Mouse (Mus musculus) MEL (cell line): ENCODE data around the gene Ap2s1. TPM values are rescaled to one million over a fixed set of nuclear protein-coding genes. Genes with fewer than 3 reads are reported as not detected.

Source experiments
- DNase-seq: peaks from one replicate; pipeline ENCODE4 v3.0.0; 2011; ENCODE audit warnings: low read depth, low spot score
- H3K27ac ChIP-seq: 2 replicates; pipeline ENCODE4 v1.5.1; 2012; ENCODE audit warnings: low read depth, mild to moderate bottlenecking, control low read depth, low read length, moderate library complexity; ENCODE audit not compliant: control insufficient read depth
- H3K27me3 ChIP-seq, 2 experiments: fragments of 150-350 bp in 1 of 2; sonication (generic) in 1 of 2; 2 replicates each; pipeline ENCODE4 v1.6.1; 2012; ENCODE audit warnings: low read length in 2 of 2, mild to moderate bottlenecking in 2 of 2, improper control_type of control experiment in 1 of 2, moderate library complexity in 1 of 2; ENCODE audit not compliant: insufficient read depth in 2 of 2, control insufficient read depth in 1 of 2
- H3K36me3 ChIP-seq, 2 experiments: 2 replicates each; pipeline ENCODE4 v1.6.1; 2012 to 2014; ENCODE audit warnings: low read length in 2 of 2, improper control_type of control experiment in 1 of 2, inconsistent platforms in 1 of 2, mild to moderate bottlenecking in 1 of 2; ENCODE audit not compliant: insufficient read depth in 2 of 2, control insufficient read depth in 1 of 2
- H3K4me1 ChIP-seq, 2 experiments: fragments of 150-350 bp in 1 of 2; sonication (generic) in 1 of 2; 2 replicates each; pipeline ENCODE4 v1.6.1; 2012; ENCODE audit warnings: low read length in 2 of 2, improper control_type of control experiment in 1 of 2, mild to moderate bottlenecking in 1 of 2; ENCODE audit not compliant: insufficient read depth in 2 of 2, control insufficient read depth in 1 of 2
- H3K4me3 ChIP-seq, 2 experiments: fragments of 150-350 bp in 1 of 2; sonication (generic) in 1 of 2; 2 replicates each; pipeline ENCODE4 v1.5.1; 2012; ENCODE audit warnings: low read depth in 2 of 2, low read length in 2 of 2, mild to moderate bottlenecking in 2 of 2, moderate library complexity in 2 of 2, control low read depth in 1 of 2, improper control_type of control experiment in 1 of 2; ENCODE audit not compliant: control insufficient read depth in 1 of 2, insufficient read depth in 1 of 2
- H3K79me2 ChIP-seq: 2 replicates; pipeline ENCODE4 v1.6.1; 2012; ENCODE audit warnings: mild to moderate bottlenecking, low read length, moderate library complexity; ENCODE audit not compliant: control insufficient read depth, poor library complexity, insufficient read depth
- H3K9ac ChIP-seq: 2 replicates; pipeline ENCODE4 v1.6.1; 2012; ENCODE audit warnings: low read depth, mild to moderate bottlenecking, control low read depth, low read length, moderate library complexity; ENCODE audit not compliant: control insufficient read depth, poor library complexity, severe bottlenecking
- H3K9me3 ChIP-seq: fragments of 150-350 bp; sonication (generic); replicated peaks from 2 replicates; pipeline ENCODE4 v1.6.1; 2012; ENCODE audit warnings: mild to moderate bottlenecking, low read length, improper control_type of control experiment, moderate library complexity; ENCODE audit not compliant: insufficient read depth
- CHD1 ChIP-seq: IDR thresholded peaks from 2 replicates; pipeline ENCODE4 v1.6.1; 2012; ENCODE audit warnings: low read depth, mild to moderate bottlenecking, inconsistent platforms, low read length, improper control_type of control experiment
- CTCF ChIP-seq, 3 experiments: IDR thresholded peaks in 2 of 3; conservative IDR thresholded peaks in 1 of 3; 2 replicates each; pipeline ENCODE4 v1.5.1; 2011 to 2012; ENCODE audit warnings: low read length in 3 of 3, low read depth in 2 of 3, mild to moderate bottlenecking in 2 of 3, improper control_type of control experiment in 1 of 3, inconsistent platforms in 1 of 3, mixed read lengths in 1 of 3, moderate library complexity in 1 of 3; ENCODE audit not compliant: control insufficient read depth in 1 of 3, insufficient read depth in 1 of 3, poor library complexity in 1 of 3, severe bottlenecking in 1 of 3
- EP300 ChIP-seq, 2 experiments: IDR thresholded peaks; 2 replicates each; pipeline ENCODE4 v1.6.1; 2011; ENCODE audit warnings: improper control_type of control experiment in 2 of 2, low read length in 2 of 2, low read depth in 1 of 2, mild to moderate bottlenecking in 1 of 2
- ETS1 ChIP-seq: IDR thresholded peaks from 2 replicates; pipeline ENCODE4 v1.6.1; 2012; ENCODE audit warnings: low read depth, mild to moderate bottlenecking, inconsistent platforms, low read length, improper control_type of control experiment, moderate library complexity
- GABPA ChIP-seq: IDR thresholded peaks from 2 replicates; pipeline ENCODE4 v1.6.1; 2012; ENCODE audit warnings: low read depth, mild to moderate bottlenecking, inconsistent platforms, low read length, improper control_type of control experiment, moderate library complexity
- GATA1 ChIP-seq: IDR thresholded peaks from 2 replicates; pipeline ENCODE4 v1.6.1; 2011; ENCODE audit warnings: low read depth, low read length, improper control_type of control experiment
- HCFC1 ChIP-seq: IDR thresholded peaks from 2 replicates; pipeline ENCODE4 v1.6.1; 2012; ENCODE audit warnings: low read depth, mild to moderate bottlenecking, inconsistent platforms, low read length, improper control_type of control experiment, moderate library complexity
- KAT2A ChIP-seq: conservative IDR thresholded peaks from 2 replicates; pipeline ENCODE4 v1.6.1; 2012; ENCODE audit warnings: low read depth, low read length, improper control_type of control experiment, inconsistent platforms
- MEF2A ChIP-seq: IDR thresholded peaks from 2 replicates; pipeline ENCODE4 v1.6.1; 2014; ENCODE audit warnings: low read depth, mild to moderate bottlenecking, inconsistent platforms, low read length, improper control_type of control experiment; ENCODE audit not compliant: poor library complexity, insufficient replicate concordance, severe bottlenecking; ENCODE audit errors: extremely low read depth
- MXI1 ChIP-seq: IDR thresholded peaks from 2 replicates; pipeline ENCODE4 v1.6.1; 2011; ENCODE audit warnings: mild to moderate bottlenecking, low read depth, low read length, improper control_type of control experiment
- MYB ChIP-seq: IDR thresholded peaks from 2 replicates; pipeline ENCODE4 v1.6.1; 2011; ENCODE audit warnings: mild to moderate bottlenecking, low read depth, low read length, improper control_type of control experiment
- MYC ChIP-seq: IDR thresholded peaks from 2 replicates; pipeline ENCODE4 v1.6.1; 2011; ENCODE audit warnings: low read depth, mild to moderate bottlenecking, low read length, improper control_type of control experiment, moderate library complexity
- NELFE ChIP-seq: IDR thresholded peaks from 2 replicates; pipeline ENCODE4 v1.6.1; 2011; ENCODE audit warnings: low read depth, low read length, improper control_type of control experiment
- POLR2A ChIP-seq, 2 experiments: IDR thresholded peaks; 2 replicates each; pipeline ENCODE4 v1.6.1; 2011 to 2012; ENCODE audit warnings: low read length in 2 of 2, mild to moderate bottlenecking in 2 of 2, control low read depth in 1 of 2, improper control_type of control experiment in 1 of 2, low read depth in 1 of 2, moderate library complexity in 1 of 2; ENCODE audit not compliant: control insufficient read depth in 1 of 2, insufficient read depth in 1 of 2, poor library complexity in 1 of 2
- POLR2AphosphoS2 ChIP-seq: IDR thresholded peaks from 2 replicates; pipeline ENCODE4 v1.6.1; 2011; ENCODE audit warnings: low read length, improper control_type of control experiment
- POLR2AphosphoS5 ChIP-seq: IDR thresholded peaks from 2 replicates; pipeline ENCODE4 v1.6.1; 2012; ENCODE audit warnings: low read depth, borderline replicate concordance, mild to moderate bottlenecking, inconsistent platforms, low read length, moderate library complexity, mixed read lengths
- RCOR1 ChIP-seq: IDR thresholded peaks from 2 replicates; pipeline ENCODE4 v1.6.1; 2012; ENCODE audit warnings: low read depth, mild to moderate bottlenecking, inconsistent platforms, low read length, improper control_type of control experiment
- TAL1 ChIP-seq: IDR thresholded peaks from 2 replicates; pipeline ENCODE4 v1.6.1; 2012; ENCODE audit warnings: mild to moderate bottlenecking, inconsistent platforms, low read length, moderate library complexity, mixed read lengths
- TBP ChIP-seq: IDR thresholded peaks from 2 replicates; pipeline ENCODE4 v1.8.0; 2011; ENCODE audit warnings: low read depth, low read length, improper control_type of control experiment
- TCF12 ChIP-seq: IDR thresholded peaks from 2 replicates; pipeline ENCODE4 v1.6.1; 2014; ENCODE audit warnings: low read depth, mild to moderate bottlenecking, inconsistent platforms, low read length, improper control_type of control experiment, moderate library complexity
- USF1 ChIP-seq: IDR thresholded peaks from 2 replicates; pipeline ENCODE4 v1.6.1; 2014; ENCODE audit warnings: low read depth, mild to moderate bottlenecking, inconsistent platforms, low read length, improper control_type of control experiment, moderate library complexity
- USF2 ChIP-seq, 2 experiments: IDR thresholded peaks; 2 replicates each; pipeline ENCODE4 v1.6.1; 2011 to 2012; ENCODE audit warnings: improper control_type of control experiment in 2 of 2, low read length in 2 of 2, borderline replicate concordance in 1 of 2, inconsistent platforms in 1 of 2, low read depth in 1 of 2, mild to moderate bottlenecking in 1 of 2; ENCODE audit not compliant: insufficient read depth in 1 of 2
- ZMIZ1 ChIP-seq: IDR thresholded peaks from 2 replicates; pipeline ENCODE4 v1.6.1; 2012; ENCODE audit warnings: low read depth, mild to moderate bottlenecking, inconsistent platforms, low read length, improper control_type of control experiment, moderate library complexity
- ZNF384 ChIP-seq: IDR thresholded peaks from 2 replicates; pipeline ENCODE4 v1.6.1; 2012; ENCODE audit warnings: low read depth, mild to moderate bottlenecking, inconsistent platforms, low read length, improper control_type of control experiment
- polyA plus RNA-seq, 2 experiments: library from polyadenylated mRNA; stranded (reverse) in 1 of 2; unstranded in 1 of 2; fragments of >175 nt in 1 of 2; fragments of >200 nt in 1 of 2; gene quantifications; 2 replicates each; pipeline versions ENCODE4 v1.2.1 to v1.2.4; 2012; ENCODE audit warnings: low replicate concordance in 2 of 2, low read depth in 1 of 2; ENCODE audit not compliant: insufficient read length in 2 of 2, insufficient read depth in 1 of 2, missing spikeins in 1 of 2
- total RNA-seq: library from RNA; depleted of rRNA; stranded (reverse); fragments of 300-350 nt; gene quantifications from 2 replicates; pipeline ENCODE4 v1.2.3, GENCODE M21; 2012

Gene Ap2s1
- total and polyA plus RNA-seq, 3 experiments: 288 to 297 TPM; not detected in 1

DNA sequence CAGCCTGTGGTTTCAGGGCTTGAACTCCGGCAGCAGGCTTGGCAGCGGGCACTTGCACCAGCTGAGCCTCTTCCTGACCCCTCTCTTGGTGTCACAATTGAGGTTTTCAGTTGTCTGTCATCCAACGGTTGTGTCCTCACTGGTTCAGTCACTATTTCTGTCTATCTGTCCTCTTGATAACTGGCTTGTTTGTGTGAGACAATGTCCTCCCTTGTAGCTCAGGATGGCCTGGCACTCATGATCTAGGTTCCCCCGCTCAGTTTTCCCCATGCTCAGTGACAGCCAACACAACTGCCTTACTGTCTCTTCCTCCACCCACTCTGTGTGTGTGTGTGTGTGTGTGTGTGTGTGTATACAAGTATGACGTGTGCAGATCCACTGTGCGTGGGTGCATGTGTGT is 9.4 kb downstream of the Ap2s1 start:
- no peak overlapping the region for H3K27ac ChIP-seq
- DNase-seq: no peak
- no peaks in the 10 kb centered on the region; a peak in 1 of 4 replicates for H3K36me3 ChIP-seq
- no peak for TF ChIP-seq USF2 (IDR thresholded peaks at IDR 0.05; ENCODE audit: borderline replicate concordance in 1 of 2, insufficient read depth in 1 of 2, low read depth in 1 of 2, low read length in 2 of 2)
- no peak overlapping the region for H3K4me3 ChIP-seq
- no peak overlapping the region for H3K9ac ChIP-seq
- no peaks in the 10 kb centered on the region for H3K79me2 ChIP-seq
- H3K4me1 ChIP-seq: no peaks in the 10 kb centered on the region
- H3K27me3 ChIP-seq: no peaks in the 10 kb centered on the region
- no peaks in the 10 kb centered on the region for H3K9me3 ChIP-seq

DNA sequence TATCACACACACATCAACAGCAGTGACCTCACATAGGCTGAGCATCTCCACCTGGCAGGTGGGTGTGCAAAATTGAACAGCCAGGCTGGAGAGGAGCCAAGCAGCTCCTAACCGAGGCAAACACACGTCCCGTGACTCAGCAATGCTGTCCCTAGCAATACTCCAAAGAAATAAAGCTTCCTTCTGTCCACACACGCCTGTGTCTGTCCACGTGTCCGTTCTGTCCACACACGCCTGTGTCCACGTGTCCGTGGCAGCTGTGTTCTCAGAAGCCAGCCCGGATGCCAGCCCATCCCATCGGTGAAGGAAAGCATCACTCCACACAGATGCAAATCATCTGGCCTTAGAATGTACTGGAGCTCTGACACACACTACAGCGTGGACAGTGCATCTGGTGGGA is 13.8 kb downstream of the Ap2s1 start:
- TF ChIP-seq MEF2A: no peak
- TF ChIP-seq POLR2AphosphoS5: no peak
- TF ChIP-seq USF1: no peak
- no peak for TF ChIP-seq NELFE
- Histone ChIP-seq H3K79me2 (no peaks in the 10 kb centered on the region), H3K9ac (no peak overlapping the region)

DNA sequence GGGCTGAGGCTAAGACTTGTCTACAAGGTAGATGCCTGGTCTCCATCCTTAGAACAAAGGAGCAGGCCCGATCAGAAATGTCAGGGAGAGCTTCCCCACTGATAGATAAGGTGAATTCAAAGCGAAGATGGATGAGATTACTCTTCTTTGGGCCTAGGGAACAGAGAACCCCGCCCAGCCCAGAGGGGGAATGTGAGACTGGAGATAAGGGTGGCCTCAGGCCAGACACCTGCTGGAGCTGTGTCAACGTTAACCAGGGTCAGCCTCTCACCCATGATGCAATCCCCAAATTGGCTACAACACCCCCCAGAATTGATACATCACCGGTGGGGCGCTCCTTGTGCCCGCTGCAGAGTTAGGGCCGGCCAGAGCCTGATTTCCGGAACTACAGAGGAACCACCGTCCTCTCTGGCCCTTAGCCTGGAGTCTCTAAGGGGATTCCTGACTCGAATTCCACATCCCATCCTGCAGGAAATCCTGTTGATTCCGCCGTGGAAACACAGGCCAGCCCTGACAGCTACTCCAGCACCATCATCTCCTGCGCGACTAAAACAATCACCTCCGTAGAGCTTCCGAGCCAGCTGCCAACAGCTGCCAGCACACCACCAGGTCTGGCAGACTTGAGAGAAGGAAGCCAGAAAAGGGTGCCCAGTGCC is 17.3 kb downstream of the Ap2s1 start:
- peak; percentile 25 for DNase-seq
- Histone ChIP-seq H3K4me3 (no peak overlapping the region), H3K4me1 (peaks cover 0 to 10% of the 10 kb centered on the region in 2 experiments; a peak in 3 of 4 replicates), H3K9ac (no peak overlapping the region), H3K27ac (no peak overlapping the region), H3K79me2 (no peaks in the 10 kb centered on the region), H3K36me3 (peaks cover 0 to 6% of the 10 kb centered on the region in 2 experiments; a peak in 2 of 4 replicates), H3K27me3 (no peaks in the 10 kb centered on the region), H3K9me3 (no peaks in the 10 kb centered on the region)
- TF ChIP-seq KAT2A (no peak), ETS1 (0 out of 2 replicates have a peak, but pooled peaks have one; percentile 32), POLR2A (IDR thresholded peaks at IDR 0.05; ENCODE audit: control insufficient read depth in 1 of 2, insufficient read depth in 1 of 2, low read depth in 1 of 2, low read length in 2 of 2, poor library complexity in 1 of 2) (no peak), MYB (no peak), RCOR1 (no peak), EP300 (IDR thresholded peaks at IDR 0.05; ENCODE audit: low read depth in 1 of 2, low read length in 2 of 2) (0 out of 4 replicates have a peak, but pooled peaks of 1 of the 2 experiments have one; percentile 41), POLR2AphosphoS2 (no peak), GATA1 (peak; percentile 32), MEF2A (no peak), TBP (no peak), USF2 (IDR thresholded peaks at IDR 0.05; ENCODE audit: borderline replicate concordance in 1 of 2, insufficient read depth in 1 of 2, low read depth in 1 of 2, low read length in 2 of 2) (no peak), ZMIZ1 (no peak), USF1 (no peak), MYC (no peak), TCF12 (peak; percentile 59), HCFC1 (no peak), GABPA (no peak), TAL1 (no peak), MXI1 (no peak), CTCF (IDR thresholded peaks at IDR 0.05 in 2 of 3, conservative IDR thresholded peaks at IDR 0.05 in 1 of 3; ENCODE audit: control insufficient read depth in 1 of 3, insufficient read depth in 1 of 3, low read depth in 2 of 3, low read length in 3 of 3, poor library complexity in 1 of 3, severe bottlenecking in 1 of 3) (no peak), CHD1 (no peak), ZNF384 (no peak)

More for the DNA sequence above, 13.8 kb downstream of the Ap2s1 start:
- no peak overlapping the region for H3K4me3 ChIP-seq
- H3K27me3 ChIP-seq: no peaks in the 10 kb centered on the region
- no peaks in the 10 kb centered on the region for H3K9me3 ChIP-seq
- no peak overlapping the region for H3K27ac ChIP-seq
- no peak for DNase-seq
- peaks cover 0 to 10% of the 10 kb centered on the region in 2 experiments; a peak in 3 of 4 replicates for H3K4me1 ChIP-seq
- peaks cover 0 to 6% of the 10 kb centered on the region in 2 experiments; a peak in 3 of 4 replicates for H3K36me3 ChIP-seq
